Comparison of ENCODE assay signal across 10 mouse cellular contexts in the genomic region with DNA sequence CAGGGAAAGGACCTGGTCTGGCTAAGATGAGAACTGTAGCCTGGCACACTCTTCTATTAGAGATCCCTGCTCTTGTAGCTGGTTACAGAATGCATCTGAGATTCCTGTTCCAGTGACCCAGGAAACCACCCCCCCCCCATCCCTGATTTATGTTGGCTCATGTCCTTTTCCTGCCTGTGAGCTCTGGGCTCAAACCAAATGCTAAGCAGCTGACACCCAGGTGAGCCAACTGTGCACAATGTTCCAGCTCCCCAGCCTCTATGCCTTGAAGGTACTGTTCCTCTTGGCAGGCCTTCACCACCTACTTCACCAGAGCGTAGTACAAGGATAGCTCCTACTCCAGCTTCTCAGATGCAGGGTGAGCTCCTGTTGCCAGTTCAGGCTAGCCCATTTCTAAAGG. TPM values are rescaled to one million over a fixed set of nuclear protein-coding genes. Genes with fewer than 3 reads are reported as not detected.
DNase-seq lines count a peak whose midpoint lies in the region; ATAC-seq and TF ChIP-seq lines count a peak whose summit lies in the region.
"Had no signal": no experiment of that assay in that cellular context is flagged by ENCODE, and none has a peak within 500 bp of the region (broad histone marks: within the 10 kb centered on the region; RNA-seq: fewer than 3 reads in every experiment).

No protein-coding gene starts in this region.

- TF ChIP-seq CTCF in layer of hippocampus, adult 2 months (conservative IDR thresholded peaks at IDR 0.05), result no peak
- TF ChIP-seq CTCF in midbrain, postnatal 0 days (IDR thresholded peaks at IDR 0.05), result no peak

- no peak overlapping the region for H3K9ac ChIP-seq in midbrain, postnatal 0 days (replicated peaks; ENCODE audit: low read length, poor library complexity, severe bottlenecking)

- H3K4me2 ChIP-seq in midbrain, postnatal 0 days (ENCODE audit: low read depth, low read length, poor library complexity, severe bottlenecking), result no peak overlapping the region

- H3K4me3 ChIP-seq in layer of hippocampus, adult 2 months, result no peak overlapping the region
- H3K4me3 ChIP-seq in midbrain, postnatal 0 days (ENCODE audit: low read depth, low read length), result no peak overlapping the region

- no peaks in the 10 kb centered on the region for H3K36me3 ChIP-seq in midbrain, postnatal 0 days (ENCODE audit: insufficient read depth, low read length)

- no peak for DNase-seq in cerebellum, postnatal 4 days (ENCODE audit: low spot score in 2 of 2)
- DNase-seq in layer of hippocampus, adult 2 months (ENCODE audit: low spot score in 2 of 2), result no peak
- no peak for DNase-seq in layer of hippocampus, postnatal 36 days
- DNase-seq in gonadal fat pad, adult 2 months (ENCODE audit: low read depth), result peak; percentile 78
- DNase-seq in midbrain, postnatal 0 days (ENCODE audit: low spot score), result peak; percentile 33
- DNase-seq in yolk sac, embryonic 10.5 days (ENCODE audit: low spot score), result no peak
- DNase-seq in right cerebral cortex, postnatal 10 days (ENCODE audit: low spot score in 2 of 2), result no peak

- peak overlapping the region; percentile 91 for H3K27ac ChIP-seq in layer of hippocampus, adult 2 months
- H3K27ac ChIP-seq in midbrain, postnatal 0 days (ENCODE audit: low read depth, low read length), result 0 out of 2 replicates have a peak overlapping the region, but pooled peaks have one; percentile 12

- ATAC-seq in cerebellum, adult (ENCODE audit: insufficient number of reproducible peaks, low FRiP score, low TSS enrichment), result peak; percentile 69; the same call in 1 of the 2 replicates
- 0 out of 2 replicates have a peak, but pooled peaks have one; percentile 6 for ATAC-seq in midbrain, postnatal 0 days (ENCODE audit: low FRiP score)

- H3K4me1 ChIP-seq in midbrain, postnatal 0 days (ENCODE audit: insufficient read depth, low read length), result 0 out of 2 replicates have a peak, but pooled peaks cover 3% of the 10 kb centered on the region

- H3K9me3 ChIP-seq in midbrain, postnatal 0 days (ENCODE audit: low read length), result no peaks in the 10 kb centered on the region

- 72% methylated on average over 1 of the region's 1 CpGs for WGBS in midbrain, postnatal 0 days

- H3K27me3 ChIP-seq in midbrain, postnatal 0 days (ENCODE audit: insufficient read depth, low read length), result no peaks in the 10 kb centered on the region

RNA-seq across cellular contexts. Expression of a gene that starts 16.2 kb away (rescaled TPM):
- 10 to 100 TPM in 1 of 2 experiments, 1 to 10 TPM in 1; 7.8 to 10.0 TPM for total RNA-seq in layer of hippocampus, adult 2 months (2021)
- total RNA-seq in layer of hippocampus, postnatal 36 days (2021), result 1 to 10 TPM; 7.5 to 9.7 TPM
- 1.0 and 1.7 TPM in 2 replicates for polyA plus RNA-seq in gonadal fat pad, adult 2 months (2012; rRNA removed)
- 2.8 and 3.0 TPM in 2 replicates for total RNA-seq in midbrain, postnatal 0 days (2014; rRNA removed)
- polyA plus RNA-seq in midbrain, postnatal 0 days (2015; fragmentation: Nextera tagmentation; extraction: Ambion mirVana), result 4.1 and 4.8 TPM in 2 replicates
- total RNA-seq: common myeloid progenitor, adult 5-6 weeks had no signal

RNA-seq across cellular contexts. Expression of a gene that starts 30.7 kb away (rescaled TPM):
- 10 to 100 TPM; 15.6 to 19.9 TPM for total RNA-seq in layer of hippocampus, adult 2 months (2021)
- total RNA-seq in layer of hippocampus, postnatal 36 days (2021), result 10 to 100 TPM; 14.6 to 15.9 TPM
- 4.7 and 8.5 TPM in 2 replicates for polyA plus RNA-seq in gonadal fat pad, adult 2 months (2012; rRNA removed)
- 1.2 and 1.5 TPM in 2 replicates for total RNA-seq in midbrain, postnatal 0 days (2014; rRNA removed)
- polyA plus RNA-seq in midbrain, postnatal 0 days (2015; fragmentation: Nextera tagmentation; extraction: Ambion mirVana), result 0.64 and 0.99 TPM in 2 replicates
- total RNA-seq: common myeloid progenitor, adult 5-6 weeks had no signal
- polyA plus RNA-seq: limb, embryonic 11.5 days had no signal

RNA-seq across cellular contexts. Expression of a gene that starts 35.1 kb away (rescaled TPM):
- 10 to 100 TPM; 84.4 to 88.4 TPM for total RNA-seq in layer of hippocampus, adult 2 months (2021)
- total RNA-seq in layer of hippocampus, postnatal 36 days (2021), result 10 to 100 TPM; 90.4 to 93.2 TPM
- 29.5 and 35.5 TPM in 2 replicates for polyA plus RNA-seq in gonadal fat pad, adult 2 months (2012; rRNA removed)
- 30.6 and 42.8 TPM in 2 replicates for total RNA-seq in midbrain, postnatal 0 days (2014; rRNA removed)
- polyA plus RNA-seq in midbrain, postnatal 0 days (2015; fragmentation: Nextera tagmentation; extraction: Ambion mirVana), result 179 and 182 TPM in 2 replicates

RNA-seq across cellular contexts. Expression of a gene that starts 45.6 kb away (rescaled TPM):
- total RNA-seq in layer of hippocampus, adult 2 months (2021), result 1 to 10 TPM; 3.3 to 4.6 TPM
- total RNA-seq in layer of hippocampus, postnatal 36 days (2021), result 1 to 10 TPM; 2.8 to 3.5 TPM
- 0.14 TPM in 1 of 2 replicates, not detected in the other for polyA plus RNA-seq in gonadal fat pad, adult 2 months (2012; rRNA removed)
- 1.3 and 1.7 TPM in 2 replicates for total RNA-seq in midbrain, postnatal 0 days (2014; rRNA removed)
- 2.9 and 3.2 TPM in 2 replicates for polyA plus RNA-seq in midbrain, postnatal 0 days (2015; fragmentation: Nextera tagmentation; extraction: Ambion mirVana)

Comparison
In these comparisons a context has a peak if more than half of its experiments do, and no peak if none do; other contexts are left out.
1. DNase-seq: peak in gonadal fat pad, adult 2 months (single experiment) and midbrain, postnatal 0 days (single experiment); none in cerebellum, postnatal 4 days (0 of 2), layer of hippocampus, adult 2 months (0 of 2), layer of hippocampus, postnatal 36 days (0 of 2), yolk sac, embryonic 10.5 days (single experiment) and right cerebral cortex, postnatal 10 days (0 of 2).